Mouse (Mus musculus): ENCODE measurements around the gene Olfr315.
"Not testable (repeated sequence)": the region's sequence is repeated elsewhere in the genome, so short reads cannot be mapped to it uniquely, and the experiment has no call there.

Olfr315 gene

DNA sequence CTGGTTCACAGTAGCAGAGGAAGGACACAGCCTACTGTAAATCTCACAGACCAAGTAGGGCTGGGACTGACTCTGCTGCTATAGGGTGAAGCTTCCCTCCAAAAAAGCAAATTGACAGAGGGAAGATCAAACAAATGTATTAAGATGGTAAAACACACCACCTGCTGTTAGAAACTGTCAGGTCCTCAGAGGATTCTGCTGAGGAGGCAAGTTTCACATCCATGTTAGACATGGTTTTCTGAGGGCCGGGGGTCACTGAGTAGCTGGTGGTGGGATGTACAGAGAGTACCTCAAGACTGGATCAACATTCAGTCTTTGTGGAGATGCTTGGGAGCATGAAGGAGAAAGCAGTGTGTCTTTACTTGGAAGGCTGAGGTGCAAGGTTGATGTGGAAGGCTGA lies 42.7 kb downstream of the Olfr315 start:
- no peak for DNase-seq (ENCODE audit: low spot score in 2 of 2)

GRCm38 (mm10) chr11:58828937-58829336 lies 55.9 kb downstream of the Olfr315 start, which contains the start of gene Olfr312:
TSS of gene Olfr312 (plus strand) at chr11:58829237.
- DNase-seq (ENCODE audit: low spot score in 2 of 2): not testable (repeated sequence)

GRCm38 (mm10) chr11:58829764-58830163 lies 56.8 kb downstream of the Olfr315 start:
- no peak for DNase-seq (ENCODE audit: low spot score in 2 of 2)
